Comparison of ENCODE assay signal across 8 mouse cellular contexts in genomic region chr15:102073559-102074069, GRCm38 (mm10). TPM values are rescaled to one million over a fixed set of nuclear protein-coding genes. Genes with fewer than 3 reads are reported as not detected.
DNase-seq lines count a peak whose midpoint lies in the region; ATAC-seq and TF ChIP-seq lines count a peak whose summit lies in the region.

Gene Eif4b, plus strand, starts transcription at chr15:102073773.

- H3K4me1 ChIP-seq in CH12.LX (ENCODE audit: control insufficient read depth in 1 of 2, insufficient read depth in 2 of 2) = peaks cover 12 to 63% of the 10 kb centered on the region in 2 experiments
- peaks cover 4% of the 10 kb centered on the region; the same call in 1 of the 2 replicates for H3K4me1 ChIP-seq in forebrain, embryonic 11.5 days (replicated peaks; ENCODE audit: control insufficient read depth, insufficient read depth, low read length)
- peaks cover 13% of the 10 kb centered on the region for H3K4me1 ChIP-seq in heart, embryonic 16.5 days (ENCODE audit: control insufficient read depth, insufficient read depth, low read length)
- H3K4me1 ChIP-seq in liver, embryonic 15.5 days (replicated peaks) = peaks cover 46% of the 10 kb centered on the region
- H3K4me1 ChIP-seq in neural tube, embryonic 12.5 days = peaks cover 20% of the 10 kb centered on the region

- dilution Hi-C loops in CH12.LX (cut with MboI; ENCODE audit: extremely low pct_ligation_motif_present, extremely low pct_unique_long_range_greater_than_20kb, low sequenced_read_pairs) = no loop called here

- in situ Hi-C loops in CH12.LX (cut with MboI; ENCODE audit: low pct_ligation_motif_present, low pct_unique_long_range_greater_than_20kb, low sequenced_read_pairs) = loop anchor here (5.0 kb wide), 1 partner anchor 751 kb away; no protein-coding TSS in a partner anchor

- no peaks in the 10 kb centered on the region for H3K9me3 ChIP-seq in CH12.LX (replicated peaks; ENCODE audit: low read length)
- H3K9me3 ChIP-seq in forebrain, embryonic 11.5 days (ENCODE audit: control insufficient read depth, low read length) = no peaks in the 10 kb centered on the region
- no peaks in the 10 kb centered on the region for H3K9me3 ChIP-seq in heart, embryonic 16.5 days (replicated peaks; ENCODE audit: control insufficient read depth, low read length)
- H3K9me3 ChIP-seq in liver, embryonic 15.5 days (replicated peaks) = no peaks in the 10 kb centered on the region
- no peaks in the 10 kb centered on the region for H3K9me3 ChIP-seq in neural tube, embryonic 12.5 days

- DNase-seq in CH12.LX (ENCODE audit: extremely low read depth) = peak; percentile 100
- peak; percentile 98 for DNase-seq in c-Kit-positive CD71-positive TER-119-negative erythroid progenitor cells, embryonic 14.5 days (ENCODE audit: low read depth)
- peak; percentile 99 for DNase-seq in forebrain, embryonic 11.5 days (ENCODE audit: low spot score)
- DNase-seq in kidney, postnatal 36 days = peak; percentile 100
- peak; percentile 98 for DNase-seq in telencephalon, adult 2 months (ENCODE audit: low read depth, low spot score)

- peak within 1 kb of the TSS; percentile 92 to 99 (median 94) for H3K4me3 ChIP-seq in CH12.LX (replicated peaks in 1 of 3; ENCODE audit: low read depth in 2 of 3, low read length in 2 of 3, poor library complexity in 1 of 3)
- H3K4me3 ChIP-seq in forebrain, embryonic 11.5 days (ENCODE audit: low read depth, low read length) = peak within 1 kb of the TSS; percentile 93
- peak within 1 kb of the TSS; percentile 99 for H3K4me3 ChIP-seq in heart, embryonic 16.5 days (ENCODE audit: low read length)
- H3K4me3 ChIP-seq in liver, embryonic 15.5 days (replicated peaks) = peak within 1 kb of the TSS; percentile 93
- H3K4me3 ChIP-seq in neural tube, embryonic 12.5 days = peak within 1 kb of the TSS; percentile 88

- H3K27ac ChIP-seq in CH12.LX (ENCODE audit: insufficient read depth, low read depth) = peak within 1 kb of the TSS; percentile 71
- H3K27ac ChIP-seq in forebrain, embryonic 11.5 days (ENCODE audit: low read depth, low read length) = peak within 1 kb of the TSS; percentile 94
- peak within 1 kb of the TSS; percentile 96 for H3K27ac ChIP-seq in heart, embryonic 16.5 days (ENCODE audit: low read length)
- H3K27ac ChIP-seq in liver, embryonic 15.5 days (replicated peaks) = peak within 1 kb of the TSS; percentile 93
- peak within 1 kb of the TSS; percentile 96 for H3K27ac ChIP-seq in neural tube, embryonic 12.5 days

- peaks cover 46% of the 10 kb centered on the region for H3K79me2 ChIP-seq in CH12.LX (replicated peaks; ENCODE audit: control insufficient read depth, extremely low read depth, insufficient read depth, poor library complexity, severe bottlenecking)

- TF ChIP-seq EP300 in CH12.LX (IDR thresholded peaks at IDR 0.05; ENCODE audit: low read length) = no peak

- TF ChIP-seq CTCF in CH12.LX (conservative IDR thresholded peaks at IDR 0.05 in 1 of 2, IDR thresholded peaks at IDR 0.05 in 1 of 2; ENCODE audit: low read depth in 2 of 2, low read length in 2 of 2) = no peak

- H3K4me2 ChIP-seq in CH12.LX (ENCODE audit: insufficient read depth, low read depth, poor library complexity, severe bottlenecking) = peak within 1 kb of the TSS; percentile 100
- H3K4me2 ChIP-seq in forebrain, embryonic 11.5 days (ENCODE audit: low read depth, low read length, severe bottlenecking) = peak within 1 kb of the TSS; percentile 90
- peak within 1 kb of the TSS; percentile 96 for H3K4me2 ChIP-seq in heart, embryonic 16.5 days (ENCODE audit: low read depth, low read length)
- peak within 1 kb of the TSS; percentile 93 for H3K4me2 ChIP-seq in liver, embryonic 15.5 days
- H3K4me2 ChIP-seq in neural tube, embryonic 12.5 days (replicated peaks) = peak within 1 kb of the TSS; percentile 83

- TF ChIP-seq POLR2A in CH12.LX (IDR thresholded peaks at IDR 0.05; ENCODE audit: low read depth, low read length) = peak; percentile 86

- H3K27me3 ChIP-seq in CH12.LX (replicated peaks) = no peaks in the 10 kb centered on the region
- H3K27me3 ChIP-seq in forebrain, embryonic 11.5 days (ENCODE audit: control insufficient read depth, insufficient read depth, low read length) = no peaks in the 10 kb centered on the region
- no peaks in the 10 kb centered on the region for H3K27me3 ChIP-seq in heart, embryonic 16.5 days (ENCODE audit: control insufficient read depth, insufficient read depth, low read length)
- 0 out of 2 replicates have a peak, but pooled peaks cover under 1% of the 10 kb centered on the region for H3K27me3 ChIP-seq in liver, embryonic 15.5 days
- H3K27me3 ChIP-seq in neural tube, embryonic 12.5 days (replicated peaks) = peaks cover 7% of the 10 kb centered on the region; the same call in 1 of the 2 replicates

- TF ChIP-seq RAD21 in CH12.LX (IDR thresholded peaks at IDR 0.05; ENCODE audit: low read depth, low read length) = no peak

- peaks cover 0 to 16% of the 10 kb centered on the region in 2 experiments for H3K36me3 ChIP-seq in CH12.LX (replicated peaks in 1 of 2; ENCODE audit: control insufficient read depth in 1 of 2, insufficient read depth in 1 of 2, low read length in 1 of 2)
- H3K36me3 ChIP-seq in forebrain, embryonic 11.5 days (ENCODE audit: control insufficient read depth, insufficient read depth, low read length) = no peaks in the 10 kb centered on the region
- no peaks in the 10 kb centered on the region for H3K36me3 ChIP-seq in heart, embryonic 16.5 days (ENCODE audit: control insufficient read depth, insufficient read depth)
- peaks cover under 1% of the 10 kb centered on the region for H3K36me3 ChIP-seq in liver, embryonic 15.5 days (replicated peaks)
- H3K36me3 ChIP-seq in neural tube, embryonic 12.5 days = no peaks in the 10 kb centered on the region

- WGBS in forebrain, embryonic 11.5 days = under 1% methylated on average over 58 of the region's 58 CpGs
- under 1% methylated on average over 58 of the region's 58 CpGs for WGBS in heart, embryonic 16.5 days
- WGBS in liver, embryonic 15.5 days (ENCODE audit: insufficient replicate concordance) = under 1% methylated on average over 58 of the region's 58 CpGs
- under 1% methylated on average over 58 of the region's 58 CpGs for WGBS in neural tube, embryonic 12.5 days

- H3K9ac ChIP-seq in CH12.LX (ENCODE audit: insufficient read depth, low read depth) = peak within 1 kb of the TSS; percentile 92
- H3K9ac ChIP-seq in forebrain, embryonic 11.5 days (ENCODE audit: low read length) = peak within 1 kb of the TSS; percentile 96
- peak within 1 kb of the TSS; percentile 99 for H3K9ac ChIP-seq in heart, embryonic 16.5 days (ENCODE audit: low read length)
- peak within 1 kb of the TSS; percentile 94 for H3K9ac ChIP-seq in liver, embryonic 15.5 days
- peak within 1 kb of the TSS; percentile 84 for H3K9ac ChIP-seq in neural tube, embryonic 12.5 days

- peak; percentile 93 for ATAC-seq in forebrain, embryonic 11.5 days (replicated peaks; ENCODE audit: low FRiP score)
- ATAC-seq in heart, embryonic 16.5 days (replicated peaks; ENCODE audit: extremely low read depth, insufficient read depth, low FRiP score) = peak; percentile 94
- peak; percentile 91 for ATAC-seq in liver, embryonic 15.5 days (ENCODE audit: insufficient read depth)
- peak; percentile 91 for ATAC-seq in neural tube, embryonic 12.5 days (ENCODE audit: low FRiP score, low read depth)

TF ChIP-seq in CH12.LX, 34 proteins besides CTCF, POLR2A, EP300 and RAD21 (continues in another document):
- peak; percentile 44; the same call in 1 of the 2 replicates for TF ChIP-seq ETS1 (conservative IDR thresholded peaks at IDR 0.05; ENCODE audit: low read depth, low read length)
- TF ChIP-seq ZMIZ1 (IDR thresholded peaks at IDR 0.05; ENCODE audit: low read depth, low read length) = peak; percentile 64
- peak; percentile 86; the same call in 1 of the 2 replicates for TF ChIP-seq TCF12 (IDR thresholded peaks at IDR 0.05; ENCODE audit: low read depth, low read length)
- TF ChIP-seq HCFC1 (IDR thresholded peaks at IDR 0.05; ENCODE audit: low read depth, low read length) = peak; percentile 83
- 0 out of 2 replicates have a peak, but pooled peaks have one; percentile 11 for TF ChIP-seq MEF2A (IDR thresholded peaks at IDR 0.05; ENCODE audit: borderline replicate concordance, low read depth, low read length)
- TF ChIP-seq BHLHE40 (IDR thresholded peaks at IDR 0.05; ENCODE audit: low read depth, low read length) = peak; percentile 96
- peak; percentile 71 for TF ChIP-seq IRF4 (IDR thresholded peaks at IDR 0.05; ENCODE audit: low read depth, low read length)
- TF ChIP-seq CHD1 (IDR thresholded peaks at IDR 0.05; ENCODE audit: low read depth, low read length) = no peak
- TF ChIP-seq MAFK (IDR thresholded peaks at IDR 0.05; ENCODE audit: insufficient replicate concordance, low read length) = no peak
- TF ChIP-seq GABPA (IDR thresholded peaks at IDR 0.05; ENCODE audit: insufficient replicate concordance, low read depth, low read length) = no peak; the same call in 1 of the 2 replicates
- TF ChIP-seq JUN (IDR thresholded peaks at IDR 0.05; ENCODE audit: insufficient read depth, low read depth, low read length) = no peak
- no peak for TF ChIP-seq SMC3 (IDR thresholded peaks at IDR 0.05; ENCODE audit: low read depth, low read length)
- no peak for TF ChIP-seq ZKSCAN1 (IDR thresholded peaks at IDR 0.05; ENCODE audit: borderline replicate concordance, low read depth, low read length)
- TF ChIP-seq POLR2AphosphoS2 (IDR thresholded peaks at IDR 0.05; ENCODE audit: low read depth, low read length) = peak; percentile 25; the same call in 1 of the 2 replicates
- peak; percentile 91; the same call in 1 of the 2 replicates for TF ChIP-seq MAX (IDR thresholded peaks at IDR 0.05; ENCODE audit: low read length)
- TF ChIP-seq MYC (IDR thresholded peaks at IDR 0.05; ENCODE audit: low read depth, low read length) = peak; percentile 85; the same call in 1 of the 2 replicates
- TF ChIP-seq ELF1 (IDR thresholded peaks at IDR 0.05; ENCODE audit: low read depth, low read length) = peak; percentile 79
- peak; percentile 34; the same call in 1 of the 2 replicates for TF ChIP-seq E2F4 (IDR thresholded peaks at IDR 0.05; ENCODE audit: insufficient replicate concordance, low read depth, low read length)
- no peak for TF ChIP-seq RCOR1 (conservative IDR thresholded peaks at IDR 0.05; ENCODE audit: low read depth, low read length)
- no peak for TF ChIP-seq UBTF (IDR thresholded peaks at IDR 0.05; ENCODE audit: low read depth, low read length)
- TF ChIP-seq JUND (conservative IDR thresholded peaks at IDR 0.05; ENCODE audit: low read depth, low read length) = no peak

RNA-seq across cellular contexts. Expression of gene Eif4b, which starts in this region (rescaled TPM):
- total RNA-seq in CH12.LX (2012; rRNA removed) (507 and 555 TPM in 2 replicates), CH12.LX (2014; rRNA removed) (492 and 536 TPM in 2 replicates)
- polyA plus RNA-seq in CH12.LX (2012; ENCODE audit: insufficient read length, low read depth) = 652 and 950 TPM in 2 replicates
- 122 and 129 TPM in 2 replicates for polyA plus RNA-seq in forebrain, embryonic 11.5 days (2014; fragmentation: Nextera tagmentation; extraction: Ambion mirVana)
- 71.5 and 75.0 TPM in 2 replicates for polyA plus RNA-seq in heart, embryonic 16.5 days (2015; fragmentation: Nextera tagmentation; extraction: Ambion mirVana)
- polyA plus RNA-seq in liver, embryonic 15.5 days (2015; fragmentation: Nextera tagmentation; extraction: Ambion mirVana) = 43.5 and 48.3 TPM in 2 replicates
- 89.2 and 92.3 TPM in 2 replicates for polyA plus RNA-seq in neural tube, embryonic 12.5 days (2016; fragmentation: Nextera tagmentation; extraction: Ambion mirVana)

Comparison
In these comparisons a context has a peak if more than half of its experiments do, and no peak if none do; other contexts are left out.
1. Peak in every context shown above with its lines: DNase-seq, ATAC-seq, H3K4me3 ChIP-seq and H3K27ac ChIP-seq.